Comparison of ENCODE assay signal across 8 mouse cellular contexts in the genomic region with DNA sequence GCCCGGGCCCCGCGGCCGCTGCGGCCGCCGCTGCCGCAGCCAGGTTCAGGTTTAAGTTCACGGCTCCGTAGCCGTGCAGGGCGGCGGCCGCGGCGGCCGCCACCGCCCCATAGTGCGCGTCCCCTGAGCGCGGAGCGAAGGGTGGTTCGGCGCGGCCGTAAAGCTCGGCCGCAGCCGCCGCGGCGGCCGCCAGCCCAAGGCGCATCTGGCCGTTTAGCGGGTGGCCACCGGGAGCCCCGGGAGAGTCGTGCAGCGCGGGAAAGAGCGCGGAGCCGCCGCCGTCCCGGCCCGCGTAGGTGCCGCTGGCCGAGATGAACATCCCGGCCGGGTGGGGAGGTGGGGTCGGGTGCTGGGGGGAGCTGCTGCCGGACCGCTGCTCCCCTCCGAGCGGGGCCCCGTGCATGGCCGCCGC. TPM values are rescaled to one million over a fixed set of nuclear protein-coding genes. Genes with fewer than 3 reads are reported as not detected.
DNase-seq lines count a peak whose midpoint lies in the region; ATAC-seq and TF ChIP-seq lines count a peak whose summit lies in the region.

No protein-coding gene starts in this region.

- under 1% methylated on average over 44 of the region's 62 CpGs for WGBS in hindbrain, embryonic 16.5 days

- H3ac ChIP-seq in myocyte (ENCODE audit: control insufficient read depth, insufficient read length) = peak overlapping the region; percentile 58

- H3K27me3 ChIP-seq in hindbrain, embryonic 16.5 days (replicated peaks; ENCODE audit: control insufficient read depth, insufficient read depth, low read length) = peaks cover 23% of the 10 kb centered on the region
- H3K27me3 ChIP-seq in myocyte (ENCODE audit: control insufficient read depth, insufficient read depth, insufficient read length) = peaks cover 17% of the 10 kb centered on the region

- H3K36me3 ChIP-seq in hindbrain, embryonic 16.5 days (ENCODE audit: control insufficient read depth, insufficient read depth, low read length) = no peaks in the 10 kb centered on the region
- no peaks in the 10 kb centered on the region for H3K36me3 ChIP-seq in myocyte (ENCODE audit: control insufficient read depth, insufficient read depth)

- DNase-seq in layer of hippocampus, adult 2 months (ENCODE audit: low spot score in 2 of 2) = no peak
- no peak for DNase-seq in layer of hippocampus, adult 9-11 months
- peak; percentile 69 for DNase-seq in embryo, embryonic 11 days
- DNase-seq in gastrocnemius, postnatal 25 days = no peak
- no peak for DNase-seq in layer of hippocampus, adult 18-20 months (ENCODE audit: low spot score in 2 of 2)

- no peak for TF ChIP-seq POLR2A in myocyte (IDR thresholded peaks at IDR 0.05; ENCODE audit: insufficient read length, low read depth)

- peak overlapping the region; percentile 90 for H3K27ac ChIP-seq in layer of hippocampus, adult 2 months
- H3K27ac ChIP-seq in hindbrain, embryonic 16.5 days (ENCODE audit: low read depth, low read length) = peak overlapping the region; percentile 93

- H3K9me3 ChIP-seq in hindbrain, embryonic 16.5 days (ENCODE audit: control insufficient read depth, low read length) = no peaks in the 10 kb centered on the region

- peaks cover 10% of the 10 kb centered on the region for H3K4me1 ChIP-seq in hindbrain, embryonic 16.5 days (ENCODE audit: control insufficient read depth, insufficient read depth, low read depth, low read length)

- peak overlapping the region; percentile 77 for H3K9ac ChIP-seq in hindbrain, embryonic 16.5 days (ENCODE audit: low read depth, low read length)

- no peak for TF ChIP-seq CTCF in layer of hippocampus, adult 2 months (conservative IDR thresholded peaks at IDR 0.05)

- peak overlapping the region; percentile 60 for H3K4me3 ChIP-seq in layer of hippocampus, adult 2 months
- peak overlapping the region; percentile 57 for H3K4me3 ChIP-seq in hindbrain, embryonic 16.5 days (ENCODE audit: low read length)
- peak overlapping the region; percentile 24 for H3K4me3 ChIP-seq in myocyte

- no peaks in the 10 kb centered on the region for H3K79me2 ChIP-seq in myocyte (ENCODE audit: control insufficient read depth, insufficient read depth)

- ATAC-seq in hindbrain, embryonic 16.5 days = peak; percentile 7; the same call in 1 of the 2 replicates
- no peak for ATAC-seq in megakaryocyte-erythroid progenitor cell, adult 5-6 weeks (replicated peaks; ENCODE audit: low FRiP score, low TSS enrichment, poor library complexity, severe bottlenecking)

- H3K4me2 ChIP-seq in hindbrain, embryonic 16.5 days (ENCODE audit: low read length) = peak overlapping the region; percentile 66
- no peak overlapping the region for H3K4me2 ChIP-seq in myocyte (ENCODE audit: low read depth)

TF ChIP-seq in myocyte, 11 proteins besides CTCF, POLR2A, EP300 and RAD21:
- TF ChIP-seq MYOD1 (IDR thresholded peaks at IDR 0.05; ENCODE audit: control insufficient read depth in 1 of 3, insufficient read length in 2 of 3, low read depth in 2 of 3) = no peak
- TF ChIP-seq MAX (IDR thresholded peaks at IDR 0.05; ENCODE audit: low read depth) = no peak
- no peak for TF ChIP-seq SRF (IDR thresholded peaks at IDR 0.05; ENCODE audit: control insufficient read depth, insufficient read length, low read depth)
- no peak for TF ChIP-seq TCF3 (IDR thresholded peaks at IDR 0.05; ENCODE audit: insufficient read length, low read depth)
- TF ChIP-seq TCF12 (IDR thresholded peaks at IDR 0.05; ENCODE audit: insufficient read depth, poor library complexity, severe bottlenecking) = no peak
- no peak for TF ChIP-seq REST (IDR thresholded peaks at IDR 0.05; ENCODE audit: insufficient read depth, insufficient read length)
- no peak for TF ChIP-seq CEBPB (IDR thresholded peaks at IDR 0.05; ENCODE audit: insufficient read depth, poor library complexity, severe bottlenecking)
- TF ChIP-seq MYOG (IDR thresholded peaks at IDR 0.05; ENCODE audit: control insufficient read depth in 1 of 3, insufficient read depth in 1 of 3, insufficient read length in 2 of 3, low read depth in 2 of 3) = no peak
- no peak for TF ChIP-seq POLR2AphosphoS2 (IDR thresholded peaks at IDR 0.05; ENCODE audit: insufficient read length, low read depth)
- TF ChIP-seq USF1 (IDR thresholded peaks at IDR 0.05; ENCODE audit: low read depth) = no peak
- TF ChIP-seq E2F4 (IDR thresholded peaks at IDR 0.05; ENCODE audit: insufficient read depth) = no peak

RNA-seq across cellular contexts. Expression of gene Zic5, which starts 1.1 kb away (rescaled TPM):
- total RNA-seq in layer of hippocampus, adult 2 months (2021) = 1 to 10 TPM; 3.9 to 4.4 TPM
- polyA plus RNA-seq in hindbrain, embryonic 16.5 days (2015; fragmentation: Nextera tagmentation; extraction: Ambion mirVana) = 14.9 and 15.2 TPM in 2 replicates
- 0.42 TPM for polyA plus RNA-seq in myocyte (2012; fragmentation: generic; extraction: Trizol)
- not detected for total RNA-seq in gastrocnemius, postnatal 25 days (2021)
- total RNA-seq in layer of hippocampus, adult 18-20 months (2021) = 1 to 10 TPM; 3.0 to 5.1 TPM
- total RNA-seq in megakaryocyte-erythroid progenitor cell, adult 5-6 weeks (2014; fragmentation: Nextera tagmentation) = not detected in 2 replicates
- total RNA-seq in megakaryocyte-erythroid progenitor cell, adult 5-6 weeks (2017) = not detected in 2 replicates

RNA-seq across cellular contexts. Expression of gene Zic2, which starts 10.9 kb away (rescaled TPM):
- total RNA-seq in layer of hippocampus, adult 2 months (2021) = 10 to 100 TPM; 17.7 to 21.9 TPM
- polyA plus RNA-seq in hindbrain, embryonic 16.5 days (2015; fragmentation: Nextera tagmentation; extraction: Ambion mirVana) = 7.3 and 7.8 TPM in 2 replicates
- polyA plus RNA-seq in myocyte (2012; fragmentation: generic; extraction: Trizol) = 0.88 TPM
- total RNA-seq in gastrocnemius, postnatal 25 days (2021) = not detected
- 10 to 100 TPM; 16.1 to 18.7 TPM for total RNA-seq in layer of hippocampus, adult 18-20 months (2021)
- not detected in 2 replicates for total RNA-seq in megakaryocyte-erythroid progenitor cell, adult 5-6 weeks (2014; fragmentation: Nextera tagmentation)
- not detected in 2 replicates for total RNA-seq in megakaryocyte-erythroid progenitor cell, adult 5-6 weeks (2017)

RNA-seq across cellular contexts. Expression of gene Gm5089, which starts 13.4 kb away (rescaled TPM):
- total RNA-seq in layer of hippocampus, adult 2 months (2021) = under 1 TPM; 0.17 to 0.36 TPM
- 1.8 and 2.1 TPM in 2 replicates for polyA plus RNA-seq in hindbrain, embryonic 16.5 days (2015; fragmentation: Nextera tagmentation; extraction: Ambion mirVana)
- polyA plus RNA-seq in myocyte (2012; fragmentation: generic; extraction: Trizol) = not detected
- total RNA-seq in gastrocnemius, postnatal 25 days (2021) = not detected
- under 1 TPM; 0.30 to 0.38 TPM for total RNA-seq in layer of hippocampus, adult 18-20 months (2021)
- not detected in 2 replicates for total RNA-seq in megakaryocyte-erythroid progenitor cell, adult 5-6 weeks (2014; fragmentation: Nextera tagmentation)
- total RNA-seq in megakaryocyte-erythroid progenitor cell, adult 5-6 weeks (2017) = not detected in 2 replicates

RNA-seq across cellular contexts. Expression of gene Gm10837, which starts 26.0 kb away (rescaled TPM):
- total RNA-seq in layer of hippocampus, adult 2 months (2021) = not detected
- 0.80 and 0.84 TPM in 2 replicates for polyA plus RNA-seq in hindbrain, embryonic 16.5 days (2015; fragmentation: Nextera tagmentation; extraction: Ambion mirVana)
- polyA plus RNA-seq in myocyte (2012; fragmentation: generic; extraction: Trizol) = not detected
- not detected for total RNA-seq in gastrocnemius, postnatal 25 days (2021)
- total RNA-seq in layer of hippocampus, adult 18-20 months (2021) = not detected
- not detected in 2 replicates for total RNA-seq in megakaryocyte-erythroid progenitor cell, adult 5-6 weeks (2014; fragmentation: Nextera tagmentation)
- not detected in 2 replicates for total RNA-seq in megakaryocyte-erythroid progenitor cell, adult 5-6 weeks (2017)

Comparison
In these comparisons a context has a peak if more than half of its experiments do, and no peak if none do; other contexts are left out.
1. RNA of gene Zic2, which starts 10.9 kb away (total RNA-seq): 17.7 to 21.9 TPM in layer of hippocampus, adult 2 months and 16.1 to 18.7 TPM in layer of hippocampus, adult 18-20 months; not detected in gastrocnemius, postnatal 25 days and not detected in megakaryocyte-erythroid progenitor cell, adult 5-6 weeks; every median in the first group is over 10 times any median in the second.
2. Peak in every context shown above with its lines, with median percentiles within 50 percentile points of each other: H3K4me3 ChIP-seq.